Mouse (Mus musculus) heart, postnatal 0 days (tissue): Measurements from ENCODE around the gene Churc1. TPM values are rescaled to one million over a fixed set of nuclear protein-coding genes. Genes with fewer than 3 reads are reported as not detected.

ENCODE experiments used
- ATAC-seq: fragments of 200-750 bp; cut with Nextera tagmentation; 2 replicates; pipeline ENCODE4 v1.8.0; 2017; ENCODE audit warnings: low read depth, moderate number of reproducible peaks, moderate library complexity; ENCODE audit not compliant: insufficient read depth
- DNase-seq: peaks from one replicate; pipeline ENCODE4 v3.0.0-alpha.2; 2016; ENCODE audit warnings: low spot score
- H3K27ac ChIP-seq: fragments of 300-500 bp; sonication (generic); 2 replicates; pipeline ENCODE4 v1.5.1; 2014; ENCODE audit warnings: low read depth, mild to moderate bottlenecking
- H3K27me3 ChIP-seq: fragments of 300-500 bp; sonication (generic); 2 replicates; pipeline ENCODE4 v1.6.1; 2014; ENCODE audit warnings: low read length, mixed read lengths; ENCODE audit not compliant: control insufficient read depth, insufficient read depth
- H3K36me3 ChIP-seq: fragments of 300-500 bp; sonication (generic); replicated peaks from 2 replicates; pipeline ENCODE4 v1.6.1; 2014; ENCODE audit warnings: low read length, mixed read lengths; ENCODE audit not compliant: control insufficient read depth, insufficient read depth
- H3K4me1 ChIP-seq: fragments of 300-500 bp; sonication (generic); 2 replicates; pipeline ENCODE4 v1.6.1; 2014; ENCODE audit warnings: antibody characterized with exemption; ENCODE audit not compliant: control insufficient read depth, insufficient read depth
- H3K4me2 ChIP-seq: fragments of 300-500 bp; sonication (generic); 2 replicates; pipeline ENCODE4 v1.6.1; 2014; ENCODE audit warnings: low read depth, mild to moderate bottlenecking, low read length, moderate library complexity
- H3K4me3 ChIP-seq: fragments of 300-500 bp; sonication (generic); 2 replicates; pipeline ENCODE4 v1.5.1; 2014; ENCODE audit warnings: low read depth, low read length
- H3K9ac ChIP-seq: fragments of 300-500 bp; sonication (generic); replicated peaks from 2 replicates; pipeline ENCODE4 v1.6.1; 2014; ENCODE audit warnings: low read depth, low read length, mixed read lengths
- H3K9me3 ChIP-seq: fragments of 300-500 bp; sonication (generic); replicated peaks from 2 replicates; pipeline ENCODE4 v1.6.1; 2016; ENCODE audit warnings: low read length; ENCODE audit not compliant: control insufficient read depth
- CTCF ChIP-seq: IDR thresholded peaks from 2 replicates; pipeline ENCODE4 v1.5.1; 2016; ENCODE audit warnings: antibody characterized with exemption, control low read depth, low read depth
- EP300 ChIP-seq: IDR thresholded peaks from 2 replicates; pipeline ENCODE4 v1.6.1; 2016; ENCODE audit warnings: antibody characterized with exemption, low read depth
- WGBS: fragments of 180-500 bp; shearing (Covaris S2); extraction: QIAGEN DNeasy Blood & Tissue Kit; methylation state at CpG from one replicate; pipeline ENCODE4 v1.1.7; 2014; 5-methylcytosine and 5-hydroxymethylcytosine counted together
- polyA plus RNA-seq: library from polyadenylated mRNA; unstranded; fragments of >200 nt; fragmentation: Nextera tagmentation; extraction: Ambion mirVana; gene quantifications from 2 replicates; pipeline ENCODE4 v1.2.1, GENCODE M21; 2015
- total RNA-seq: library from RNA; depleted of rRNA; stranded (reverse); fragments of >200 nt; gene quantifications from 2 replicates; pipeline ENCODE4 v1.2.3, GENCODE M21; 2014; ENCODE audit warnings: low replicate concordance

Gene Churc1
- total and polyA plus RNA-seq, 2 experiments from 2014 or later, result 131 to 307 TPM

DNA sequence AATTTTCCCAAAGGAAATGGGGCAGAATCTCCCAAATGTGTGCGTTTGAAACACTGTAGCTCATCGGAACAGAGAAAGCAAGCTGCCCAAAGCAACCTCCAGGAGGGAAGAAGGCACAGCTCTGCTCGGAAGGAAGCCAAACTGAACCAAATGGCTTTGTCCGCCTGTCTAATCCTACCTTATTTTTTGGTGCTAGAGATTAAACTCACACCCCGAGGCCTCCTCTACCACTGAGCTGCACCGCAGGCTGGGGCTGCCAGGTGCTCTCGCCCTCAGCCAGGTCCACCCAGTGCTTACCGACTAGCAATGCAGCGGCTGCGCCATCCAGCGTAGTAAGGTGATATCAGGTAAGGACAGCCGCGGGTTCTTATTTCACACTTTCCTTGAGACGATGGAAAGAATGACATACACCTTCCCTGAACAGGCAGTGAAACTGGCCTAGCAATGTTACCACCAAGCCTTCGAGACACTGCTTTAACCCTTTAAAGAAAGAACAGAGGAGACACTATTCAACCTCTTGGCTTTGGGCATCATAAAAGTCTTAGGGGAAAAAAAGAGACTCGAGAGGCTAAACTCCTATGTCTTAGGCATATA is 14.4 kb upstream of the Churc1 start:
- WGBS, result 71% methylated on average over 16 of the region's 16 CpGs
- Histone ChIP-seq H3K4me2 (no peak overlapping the region), H3K27me3 (no peaks in the 10 kb centered on the region), H3K4me3 (no peak overlapping the region), H3K9me3 (no peaks in the 10 kb centered on the region), H3K36me3 (no peaks in the 10 kb centered on the region), H3K9ac (no peak overlapping the region), H3K27ac (no peak overlapping the region), H3K4me1 (no peaks in the 10 kb centered on the region)
- DNase-seq (no peak), ATAC-seq (no peak)
- TF ChIP-seq CTCF, result no peak
- TF ChIP-seq EP300, result no peak

DNA sequence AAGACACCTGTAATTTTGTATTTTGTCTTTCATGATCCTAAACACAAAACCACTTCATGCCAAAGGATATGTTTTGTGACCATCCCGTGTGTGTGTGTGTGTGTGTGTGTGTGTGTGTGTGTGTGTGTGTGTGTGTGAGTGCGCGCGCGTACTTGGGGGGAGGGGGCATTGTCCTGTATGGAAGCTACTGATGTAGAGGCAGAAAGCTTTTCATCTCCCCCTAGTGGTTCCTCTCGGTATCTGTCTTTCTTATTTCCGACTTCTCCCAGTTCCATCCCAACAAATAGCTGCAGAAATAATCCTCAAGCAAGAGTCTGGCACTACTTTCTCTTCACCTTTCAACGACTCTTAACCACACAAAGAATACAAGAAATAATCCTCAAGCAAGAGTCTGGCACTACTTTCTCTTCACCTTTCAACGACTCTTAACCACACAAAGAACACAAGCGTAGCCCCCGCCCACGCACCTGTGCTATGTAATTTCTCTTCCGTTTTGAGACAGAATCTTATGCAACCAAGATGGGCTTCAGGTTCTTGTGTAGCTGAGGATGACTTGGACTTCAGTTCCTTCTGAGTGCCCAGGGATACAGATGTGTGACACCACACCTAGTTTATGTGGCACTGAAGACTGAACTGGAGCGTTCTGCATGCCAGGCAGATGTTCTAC is 12.6 kb upstream of the Churc1 start:
- Histone ChIP-seq H3K4me1 (no peaks in the 10 kb centered on the region), H3K4me2 (no peak overlapping the region), H3K27ac (no peak overlapping the region), H3K4me3 (no peak overlapping the region), H3K9ac (no peak overlapping the region), H3K9me3 (no peaks in the 10 kb centered on the region), H3K27me3 (no peaks in the 10 kb centered on the region), H3K36me3 (no peaks in the 10 kb centered on the region)
- 43% methylated on average over 14 of the region's 14 CpGs for WGBS
- no peak for TF ChIP-seq EP300
- peak; percentile 58 for TF ChIP-seq CTCF
- ATAC-seq, result no peak
- peak; percentile 29 for DNase-seq

DNA sequence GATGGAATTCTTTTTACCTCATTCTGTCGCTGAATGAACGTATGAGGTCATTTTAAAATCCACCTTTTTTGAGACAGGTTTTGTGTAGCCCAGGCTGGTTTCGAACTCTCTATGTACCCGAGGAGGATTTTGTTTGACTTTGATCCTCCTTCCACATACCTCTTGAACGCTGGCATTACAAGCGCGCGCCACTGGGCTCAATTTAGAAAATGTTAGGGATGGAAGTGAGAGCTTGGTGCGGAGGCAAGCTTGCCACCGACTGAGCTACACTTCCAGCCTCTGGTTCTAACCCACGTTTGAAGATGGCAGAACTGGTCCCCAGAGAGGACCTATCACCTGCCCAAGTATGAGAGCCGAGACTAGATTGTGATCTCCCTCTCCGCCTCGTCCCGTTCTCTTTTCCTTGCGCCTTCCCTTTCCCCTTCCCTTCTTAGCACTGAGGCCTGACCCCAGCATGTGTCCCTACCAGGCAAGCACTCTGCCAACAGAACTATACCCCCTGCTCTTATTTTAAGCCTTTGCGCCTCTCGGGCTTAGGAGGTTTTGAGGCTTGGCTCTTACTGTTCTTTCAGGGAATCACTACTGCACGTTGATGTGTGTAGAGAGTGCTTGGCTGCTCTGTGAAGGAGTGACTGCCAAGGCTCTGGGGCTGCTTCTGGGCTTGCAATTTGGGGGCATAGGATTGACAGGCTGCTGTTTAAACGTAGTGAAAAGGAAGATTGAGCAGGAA is 728 bp downstream of the Churc1 start:
- TF ChIP-seq CTCF, result no peak
- TF ChIP-seq EP300, result no peak
- Histone ChIP-seq H3K4me1 (peaks cover 14% of the 10 kb centered on the region; the same call in 1 of the 2 replicates), H3K4me3 (peak overlapping the region; percentile 64), H3K9me3 (no peaks in the 10 kb centered on the region), H3K9ac (peak overlapping the region; percentile 70), H3K4me2 (peak overlapping the region; percentile 74), H3K27me3 (no peaks in the 10 kb centered on the region), H3K36me3 (no peaks in the 10 kb centered on the region), H3K27ac (peak overlapping the region; percentile 90)
- 21% methylated on average over 20 of the region's 20 CpGs for WGBS
- ATAC-seq (peak; percentile 36; the same call in 1 of the 2 replicates), DNase-seq (no peak)

DNA sequence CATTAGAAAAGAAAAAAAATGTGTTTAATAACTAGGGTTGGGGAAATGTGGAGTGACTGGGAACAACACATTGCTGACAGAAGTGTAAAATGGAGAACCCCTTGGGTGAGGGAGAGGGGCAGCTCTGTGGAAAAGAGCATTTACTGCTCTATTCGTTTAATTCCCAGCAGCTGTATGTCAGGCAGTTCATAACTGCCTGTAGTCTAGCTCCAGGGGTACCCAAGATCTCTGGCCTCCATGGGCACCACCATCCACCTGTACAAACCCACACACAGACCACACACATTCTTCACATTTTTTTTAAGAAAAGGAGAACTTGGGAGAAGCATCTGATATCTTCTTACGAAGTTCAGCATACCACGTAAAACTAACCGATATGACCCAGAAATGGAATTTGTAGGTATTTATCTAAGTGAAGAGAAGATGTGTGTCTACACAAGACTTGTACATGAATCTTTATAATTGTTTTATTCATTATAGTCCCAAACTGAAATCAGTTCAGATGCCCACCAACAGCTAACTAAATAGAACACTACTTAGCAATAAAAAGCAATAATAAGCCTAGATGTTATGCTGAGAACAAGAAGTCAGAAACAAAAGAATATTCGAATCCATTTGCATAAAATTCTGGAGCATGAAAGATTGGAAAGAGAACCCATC is 5.6 kb downstream of the Churc1 start:
- H3K4me2 ChIP-seq, result no peak overlapping the region
- H3K27me3 ChIP-seq, result no peaks in the 10 kb centered on the region
- ATAC-seq (no peak), DNase-seq (no peak)
- H3K27ac ChIP-seq, result no peak overlapping the region
- WGBS, result 88% methylated on average over 5 of the region's 5 CpGs
- no peak overlapping the region for H3K9ac ChIP-seq
- no peak for TF ChIP-seq CTCF
- H3K4me3 ChIP-seq, result no peak overlapping the region
- peaks cover 7% of the 10 kb centered on the region; the same call in 1 of the 2 replicates for H3K4me1 ChIP-seq
- no peaks in the 10 kb centered on the region for H3K9me3 ChIP-seq
- H3K36me3 ChIP-seq, result no peaks in the 10 kb centered on the region; the same call in 1 of the 2 replicates

DNA sequence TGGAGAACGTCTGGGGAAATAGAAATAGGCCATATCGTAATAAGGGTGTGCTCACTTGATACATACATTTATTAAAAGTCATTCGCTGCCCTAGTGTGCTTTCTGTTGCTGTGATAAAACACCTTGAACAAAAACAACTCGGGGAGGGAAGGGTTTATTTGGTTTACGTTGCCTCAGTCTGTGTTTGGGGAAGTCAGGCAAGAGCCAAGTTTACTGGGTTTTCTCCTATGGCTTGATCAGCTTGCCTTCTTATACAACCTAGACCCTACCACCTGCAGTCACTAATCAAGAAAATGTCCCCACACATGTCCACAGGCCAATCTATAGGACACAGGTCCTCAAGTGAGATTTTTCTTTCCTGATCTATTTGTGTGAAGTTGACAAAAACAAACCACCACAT is 6.2 kb downstream of the Churc1 start:
- H3K9ac ChIP-seq, result no peak overlapping the region
- ATAC-seq, result no peak

More for the DNA sequence above, 6.2 kb downstream of the Churc1 start:
- no peak overlapping the region for H3K4me2 ChIP-seq
- H3K36me3 ChIP-seq, result no peaks in the 10 kb centered on the region; the same call in 1 of the 2 replicates
- no peak for DNase-seq
- 88% methylated on average over 5 of the region's 5 CpGs for WGBS
- no peaks in the 10 kb centered on the region for H3K27me3 ChIP-seq
- TF ChIP-seq CTCF (no peak), EP300 (no peak)
- peaks cover 1% of the 10 kb centered on the region; the same call in 1 of the 2 replicates for H3K4me1 ChIP-seq
- H3K9me3 ChIP-seq, result no peaks in the 10 kb centered on the region
- no peak overlapping the region for H3K27ac ChIP-seq
- no peak overlapping the region for H3K4me3 ChIP-seq
